Mouse (Mus musculus) embryonic facial prominence, embryonic 15.5 days (tissue): ENCODE measurements around the gene Tgif1. TPM values are rescaled to one million over a fixed set of nuclear protein-coding genes. Genes with fewer than 3 reads are reported as not detected.

Experiments
- ATAC-seq: fragments of 200-750 bp; cut with Nextera tagmentation; 2 replicates; pipeline ENCODE4 v1.8.0; 2017; ENCODE audit warnings: low read depth, moderate TSS enrichment; ENCODE audit not compliant: insufficient number of reproducible peaks, low FRiP score, low TSS enrichment
- H3K27ac ChIP-seq: fragments of 300-500 bp; sonication (generic); replicated peaks from 2 replicates; pipeline ENCODE4 v1.5.1; 2015; ENCODE audit warnings: mild to moderate bottlenecking, inconsistent platforms
- H3K27me3 ChIP-seq: fragments of 300-500 bp; sonication (generic); 2 replicates; pipeline ENCODE4 v1.6.1; 2015; ENCODE audit warnings: inconsistent platforms
- H3K36me3 ChIP-seq: fragments of 300-500 bp; sonication (generic); 2 replicates; pipeline ENCODE4 v1.6.1; 2015; ENCODE audit warnings: mild to moderate bottlenecking, inconsistent platforms
- H3K4me1 ChIP-seq: fragments of 300-500 bp; sonication (generic); 2 replicates; pipeline ENCODE4 v1.6.1; 2015; ENCODE audit warnings: inconsistent platforms
- H3K4me2 ChIP-seq: fragments of 300-500 bp; sonication (generic); replicated peaks from 2 replicates; pipeline ENCODE4 v1.6.1; 2015; ENCODE audit warnings: mild to moderate bottlenecking, inconsistent platforms
- H3K4me3 ChIP-seq: fragments of 300-500 bp; sonication (generic); replicated peaks from 2 replicates; pipeline ENCODE4 v1.5.1; 2015; ENCODE audit warnings: mild to moderate bottlenecking, inconsistent platforms
- H3K9ac ChIP-seq: fragments of 300-500 bp; sonication (generic); 2 replicates; pipeline ENCODE4 v1.6.1; 2015; ENCODE audit warnings: inconsistent platforms
- H3K9me3 ChIP-seq: fragments of 300-500 bp; sonication (generic); replicated peaks from 2 replicates; pipeline ENCODE4 v1.6.1; 2016; ENCODE audit warnings: inconsistent platforms
- WGBS: fragments of 180-500 bp; shearing (Covaris S2); methylation state at CpG from one replicate; pipeline ENCODE4 v1.1.7; 2015; 5-methylcytosine and 5-hydroxymethylcytosine counted together
- microRNA counts: library from miRNA; unstranded; fragments of <30 nt; microRNA quantifications from one replicate; lab custom pipeline; 2016
- microRNA-seq: library from miRNA; unstranded; fragments of <30 nt; microRNA quantifications from one replicate; pipeline ENCODE4, GENCODE M21; 2016; ENCODE audit warnings: borderline number of aligned reads
- polyA plus RNA-seq: library from polyadenylated mRNA; unstranded; fragments of >200 nt; fragmentation: Nextera tagmentation; extraction: Ambion mirVana; gene quantifications from 2 replicates; pipeline ENCODE4 v1.2.1, GENCODE M21; 2015

Tgif1 gene
- polyA plus RNA-seq, 1 experiment from 2014 or later = 74.4 TPM

DNA sequence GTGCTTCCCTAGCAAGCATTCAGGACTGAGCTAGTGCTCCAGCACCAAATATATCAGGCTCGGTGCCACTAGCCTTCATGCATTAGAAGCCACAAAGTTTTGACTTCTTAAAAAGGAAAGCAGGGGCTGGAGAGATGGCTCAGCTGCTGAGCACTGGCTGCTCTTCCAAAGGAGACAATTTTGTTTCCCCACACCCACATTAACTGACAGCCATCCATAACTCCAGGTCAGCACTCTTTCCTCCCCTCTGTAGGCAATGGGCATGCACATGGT lies 55.6 kb downstream of the Tgif1 start:
- Histone ChIP-seq H3K36me3 (no peaks in the 10 kb centered on the region), H3K27me3 (no peaks in the 10 kb centered on the region), H3K4me3 (no peak overlapping the region), H3K9me3 (no peaks in the 10 kb centered on the region), H3K4me2 (no peak overlapping the region), H3K9ac (no peak overlapping the region), H3K4me1 (peaks cover 10% of the 10 kb centered on the region; the same call in 1 of the 2 replicates), H3K27ac (no peak overlapping the region)
- ATAC-seq = no peak
- WGBS = 76% methylated on average over 1 of the region's 1 CpGs

DNA sequence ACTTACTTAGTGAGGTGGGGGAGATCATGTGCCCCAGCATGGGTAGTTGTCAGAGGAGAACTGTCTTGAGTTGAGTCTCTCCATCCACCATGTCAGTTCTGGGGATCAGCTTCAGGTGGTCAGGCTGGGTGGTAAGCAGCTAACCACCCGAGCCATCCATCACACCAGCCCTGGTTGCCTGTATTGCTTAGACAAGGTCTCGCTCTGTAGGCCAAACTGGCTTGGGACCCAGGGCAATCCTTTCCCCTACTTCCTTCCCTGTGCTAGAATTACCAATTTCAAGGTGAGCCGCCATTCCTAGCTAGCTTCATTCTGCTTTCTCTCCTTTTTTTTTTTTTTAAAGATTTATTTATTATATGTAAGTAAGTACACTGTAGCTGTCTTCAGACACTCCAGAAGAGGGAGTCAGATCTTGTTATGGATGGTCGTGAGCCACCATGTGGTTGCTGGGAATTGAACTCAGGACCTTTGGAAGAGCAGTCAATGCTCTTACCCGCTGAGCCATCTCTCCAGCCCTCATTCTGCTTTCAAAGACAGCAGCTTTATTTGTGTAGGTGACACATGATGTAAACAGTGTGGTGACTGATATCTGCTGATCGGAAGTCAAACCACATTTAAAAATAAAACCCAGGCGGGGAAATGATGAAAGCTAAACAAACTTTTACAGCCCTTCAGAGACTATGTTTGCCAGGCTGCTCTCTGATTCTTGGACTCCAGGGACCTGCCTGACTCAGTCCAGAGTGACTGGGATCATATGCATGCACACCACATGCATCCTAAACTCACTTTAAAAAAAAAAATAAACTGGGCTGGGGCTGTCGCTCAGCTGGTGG lies 56.2 kb downstream of the Tgif1 start:
- Histone ChIP-seq H3K27me3 (no peaks in the 10 kb centered on the region), H3K4me3 (no peak overlapping the region), H3K4me1 (peaks cover 6% of the 10 kb centered on the region; the same call in 1 of the 2 replicates), H3K9me3 (no peaks in the 10 kb centered on the region), H3K4me2 (no peak overlapping the region), H3K9ac (no peak overlapping the region), H3K27ac (no peak overlapping the region), H3K36me3 (no peaks in the 10 kb centered on the region)
- WGBS = 75% methylated on average over 8 of the region's 8 CpGs
- no peak for ATAC-seq

DNA sequence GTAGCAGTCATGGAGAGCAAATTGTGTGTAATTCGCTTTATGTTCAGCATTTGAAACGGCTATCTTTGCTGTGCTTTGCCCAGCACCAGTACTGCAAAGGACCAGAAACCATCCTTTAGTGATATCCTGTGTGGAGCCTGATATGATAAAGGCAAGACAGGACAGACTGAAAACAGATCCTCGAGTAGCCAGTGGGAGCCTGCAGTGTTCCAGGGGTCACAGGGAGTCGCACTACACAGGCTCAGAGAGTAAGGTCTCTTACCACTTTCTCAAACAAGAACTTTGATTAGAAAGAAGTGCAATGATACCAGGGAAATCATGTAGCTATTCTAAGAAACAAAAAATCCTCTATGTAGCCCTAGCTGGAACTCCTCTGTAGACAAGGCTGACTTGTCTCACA lies 58.1 kb downstream of the Tgif1 start:
- Histone ChIP-seq H3K4me1 (peaks cover 6% of the 10 kb centered on the region; the same call in 1 of the 2 replicates), H3K9ac (no peak overlapping the region), H3K36me3 (no peaks in the 10 kb centered on the region), H3K27me3 (no peaks in the 10 kb centered on the region), H3K9me3 (no peaks in the 10 kb centered on the region), H3K4me2 (no peak overlapping the region), H3K4me3 (no peak overlapping the region), H3K27ac (no peak overlapping the region)
- ATAC-seq = no peak
- 50% methylated on average over 4 of the region's 4 CpGs for WGBS

DNA sequence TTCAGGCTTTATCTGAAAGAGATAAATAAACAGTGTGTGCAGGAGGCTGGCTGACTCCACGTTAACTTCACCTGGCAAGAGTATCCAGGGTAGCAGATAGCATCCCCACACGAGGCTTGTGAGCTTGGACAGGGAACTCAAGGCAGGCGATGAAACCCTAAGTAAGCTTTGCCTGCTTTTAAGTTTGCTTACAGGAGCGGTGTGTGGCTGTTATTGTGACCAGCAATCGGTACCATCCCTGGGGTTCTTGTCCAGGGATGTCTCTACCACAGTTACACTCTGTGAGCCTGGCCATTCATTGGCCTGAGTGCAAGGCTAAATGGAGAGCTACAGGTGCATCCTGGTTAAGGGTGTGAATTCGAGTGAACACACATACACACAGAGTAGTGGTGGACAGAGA lies 58.6 kb downstream of the Tgif1 start:
- Histone ChIP-seq H3K4me1 (peaks cover 6% of the 10 kb centered on the region; the same call in 1 of the 2 replicates), H3K4me2 (no peak overlapping the region), H3K27me3 (no peaks in the 10 kb centered on the region), H3K9me3 (no peaks in the 10 kb centered on the region), H3K27ac (peak overlapping the region; percentile 24; the same call in 1 of the 2 replicates), H3K9ac (no peak overlapping the region), H3K4me3 (no peak overlapping the region), H3K36me3 (no peaks in the 10 kb centered on the region)
- 0 out of 2 replicates have a peak, but pooled peaks have one; percentile 5 for ATAC-seq
- 40% methylated on average over 6 of the region's 6 CpGs for WGBS

DNA sequence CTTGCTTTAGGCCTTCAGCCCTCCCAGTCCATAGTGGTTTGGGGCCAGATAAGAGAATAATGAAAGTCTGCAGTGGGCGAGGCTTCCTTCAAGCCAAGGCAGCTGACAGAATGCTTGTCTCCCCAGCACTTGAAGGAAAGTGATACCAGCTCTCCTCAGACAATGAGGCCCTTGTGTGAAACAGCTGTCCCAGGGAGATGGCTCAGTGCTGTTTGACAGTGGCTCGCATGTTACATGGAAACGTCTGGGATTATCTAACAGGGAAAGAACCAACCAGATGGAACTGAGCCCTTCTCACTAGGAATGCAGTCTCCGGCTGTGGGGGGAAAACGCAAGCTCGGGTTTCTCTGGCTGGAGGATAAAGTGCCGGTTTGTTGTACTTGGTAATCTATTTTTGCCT lies 59.1 kb downstream of the Tgif1 start:
- Histone ChIP-seq H3K4me1 (peaks cover 6% of the 10 kb centered on the region; the same call in 1 of the 2 replicates), H3K27ac (peak overlapping the region; percentile 24), H3K27me3 (no peaks in the 10 kb centered on the region), H3K4me2 (peak overlapping the region; percentile 21), H3K4me3 (no peak overlapping the region), H3K9me3 (no peaks in the 10 kb centered on the region), H3K36me3 (no peaks in the 10 kb centered on the region), H3K9ac (no peak overlapping the region)
- ATAC-seq = peak; percentile 78
- WGBS = 12% methylated on average over 7 of the region's 7 CpGs

MicroRNA genes within 50 kb of the gene (microRNA counts, 519-probe panel; counts per million panel counts)
- 688 counts per million, percentile 2 among the panel's probes with 10 or more counts for microRNA mmu-miR-1195 (lab: Ali Mortazavi, UCI)

Small RNA genes lying within 50 kb of the gene (microRNA-seq; reads per million reads assigned to microRNA genes)
- gene Mir1195 = not detected

Other genes with a start within 250 kb of the Tgif1 start
- 22.9 and 32.8 TPM in 2 replicates for gene Myom1, start 149.1 kb upstream of the Tgif1 start, polyA plus RNA-seq
- gene Myl12a, start 149.3 kb upstream of the Tgif1 start, polyA plus RNA-seq = 665 and 690 TPM in 2 replicates